Mouse (Mus musculus): ENCODE data around the gene Slc7a8.

DNA sequence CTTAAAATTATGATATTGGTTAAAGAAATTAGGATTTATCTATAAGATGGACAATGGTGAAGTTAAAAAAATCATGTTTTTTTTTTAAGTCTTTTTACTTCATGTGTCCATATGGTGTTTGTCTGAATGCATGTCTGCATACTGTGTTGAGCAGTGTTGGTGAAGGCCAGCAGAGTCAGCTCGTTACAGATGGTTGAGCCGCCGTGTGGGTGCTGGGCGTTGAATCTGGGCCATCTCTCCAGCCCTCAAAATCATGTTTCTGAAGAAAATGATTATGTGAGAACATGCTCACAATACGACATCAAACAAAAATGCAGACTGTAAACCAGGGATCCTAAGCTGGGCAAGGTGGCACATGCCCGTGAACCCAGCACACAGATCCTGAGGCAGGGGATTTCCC lies 51.4 kb downstream of the Slc7a8 start:
- TF ChIP-seq POLR2A (IDR thresholded peaks at IDR 0.05; ENCODE audit: low read depth, low read length), result no peak
- TF ChIP-seq CTCF (IDR thresholded peaks at IDR 0.05; ENCODE audit: borderline replicate concordance, insufficient read depth, low read length), result no peak
